Mouse (Mus musculus): Measurements from ENCODE around the gene Rcbtb2.

GRCm38 (mm10) chr14:73239291-73239690, 116.5 kb downstream of the Rcbtb2 start:
- no peak for TF ChIP-seq EP300 (IDR thresholded peaks at IDR 0.05)
- no peak for TF ChIP-seq CTCF (IDR thresholded peaks at IDR 0.05)

All from lung, postnatal 0 days (tissue).